Mouse (Mus musculus): ENCODE measurements around the gene Cfap57. TPM values are rescaled to one million over a fixed set of nuclear protein-coding genes. Genes with fewer than 3 reads are reported as not detected.

Gene Cfap57
- total and polyA plus RNA-seq, 3 experiments: not detected

GRCm38 (mm10) chr4:118527720-118528119, 92.9 kb downstream of the Cfap57 start:
- Histone ChIP-seq H3K4me2 (ENCODE audit: insufficient read depth, low read depth, poor library complexity, severe bottlenecking) (no peak overlapping the region), H3K27ac (ENCODE audit: insufficient read depth, low read depth) (no peak overlapping the region), H3K79me2 (replicated peaks; ENCODE audit: control insufficient read depth, extremely low read depth, insufficient read depth, poor library complexity, severe bottlenecking) (no peaks in the 10 kb centered on the region), H3K9me3 (replicated peaks; ENCODE audit: low read length) (no peaks in the 10 kb centered on the region), H3K4me1 (ENCODE audit: control insufficient read depth in 1 of 2, insufficient read depth in 2 of 2) (no peaks in the 10 kb centered on the region), H3K36me3 (replicated peaks in 1 of 2; ENCODE audit: control insufficient read depth in 1 of 2, insufficient read depth in 1 of 2, low read length in 1 of 2) (no peaks in the 10 kb centered on the region), H3K27me3 (replicated peaks) (peaks cover 92% of the 10 kb centered on the region), H3K4me3 (replicated peaks in 1 of 3; ENCODE audit: low read depth in 2 of 3, low read length in 2 of 3, poor library complexity in 1 of 3) (no peak overlapping the region), H3K9ac (ENCODE audit: insufficient read depth, low read depth) (no peak overlapping the region)
- dilution Hi-C loops (cut with MboI; ENCODE audit: extremely low pct_ligation_motif_present, extremely low pct_unique_long_range_greater_than_20kb, low sequenced_read_pairs): no loop called here
- in situ Hi-C loops (cut with MboI; ENCODE audit: low pct_ligation_motif_present, low pct_unique_long_range_greater_than_20kb, low sequenced_read_pairs): no loop called here
- no peak for DNase-seq (ENCODE audit: extremely low read depth)
- no peak for TF ChIP-seq MXI1 (IDR thresholded peaks at IDR 0.05; ENCODE audit: low read depth, low read length)
- TF ChIP-seq KAT2A (IDR thresholded peaks at IDR 0.05; ENCODE audit: insufficient replicate concordance, low read length): no peak
- no peak for TF ChIP-seq JUND (conservative IDR thresholded peaks at IDR 0.05; ENCODE audit: low read depth, low read length)
- TF ChIP-seq CTCF (conservative IDR thresholded peaks at IDR 0.05 in 1 of 2, IDR thresholded peaks at IDR 0.05 in 1 of 2; ENCODE audit: low read depth in 2 of 2, low read length in 2 of 2): no peak
- TF ChIP-seq ZNF384 (IDR thresholded peaks at IDR 0.05; ENCODE audit: low read depth, low read length): no peak
- TF ChIP-seq E2F4 (IDR thresholded peaks at IDR 0.05; ENCODE audit: insufficient replicate concordance, low read depth, low read length): no peak
- TF ChIP-seq JUN (IDR thresholded peaks at IDR 0.05; ENCODE audit: insufficient read depth, low read depth, low read length): no peak
- TF ChIP-seq TCF12 (IDR thresholded peaks at IDR 0.05; ENCODE audit: low read depth, low read length): no peak
- TF ChIP-seq CHD1 (IDR thresholded peaks at IDR 0.05; ENCODE audit: low read depth, low read length): no peak
- TF ChIP-seq BHLHE40 (IDR thresholded peaks at IDR 0.05; ENCODE audit: low read depth, low read length): no peak
- no peak for TF ChIP-seq HCFC1 (IDR thresholded peaks at IDR 0.05; ENCODE audit: low read depth, low read length)

DNA sequence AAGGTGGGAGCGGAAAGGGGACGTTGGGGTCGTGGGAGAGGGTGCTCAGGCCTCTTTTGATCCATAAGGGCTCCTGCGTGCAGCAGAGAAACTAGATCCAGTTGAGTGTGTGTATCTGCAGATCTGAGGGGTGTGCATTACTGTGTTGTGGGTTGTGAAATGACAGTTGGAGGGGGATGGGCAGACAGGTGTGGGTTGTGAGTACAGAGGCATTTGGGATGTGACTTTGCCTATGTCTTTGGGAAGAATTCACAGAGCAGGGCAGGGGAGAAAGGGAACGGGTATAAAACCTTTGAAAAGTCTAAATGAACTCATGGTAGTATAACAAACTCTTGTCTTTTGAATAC, 93.3 kb downstream of the Cfap57 start:
- dilution Hi-C loops (cut with MboI; ENCODE audit: extremely low pct_ligation_motif_present, extremely low pct_unique_long_range_greater_than_20kb, low sequenced_read_pairs) (no loop called here), in situ Hi-C loops (cut with MboI; ENCODE audit: low pct_ligation_motif_present, low pct_unique_long_range_greater_than_20kb, low sequenced_read_pairs) (no loop called here)
- TF ChIP-seq NELFE (IDR thresholded peaks at IDR 0.05; ENCODE audit: low read depth, low read length) (no peak), UBTF (IDR thresholded peaks at IDR 0.05; ENCODE audit: low read depth, low read length) (no peak), USF1 (IDR thresholded peaks at IDR 0.05; ENCODE audit: low read depth, low read length) (no peak), SMC3 (IDR thresholded peaks at IDR 0.05; ENCODE audit: low read depth, low read length) (no peak)
- no peak overlapping the region for H3K27ac ChIP-seq (ENCODE audit: insufficient read depth, low read depth)
- no peaks in the 10 kb centered on the region for H3K79me2 ChIP-seq (replicated peaks; ENCODE audit: control insufficient read depth, extremely low read depth, insufficient read depth, poor library complexity, severe bottlenecking)
- no peaks in the 10 kb centered on the region for H3K4me1 ChIP-seq (ENCODE audit: control insufficient read depth in 1 of 2, insufficient read depth in 2 of 2)
- no peak overlapping the region for H3K4me3 ChIP-seq (replicated peaks in 1 of 3; ENCODE audit: low read depth in 2 of 3, low read length in 2 of 3, poor library complexity in 1 of 3)
- peaks cover 92% of the 10 kb centered on the region for H3K27me3 ChIP-seq (replicated peaks)
- H3K9ac ChIP-seq (ENCODE audit: insufficient read depth, low read depth): no peak overlapping the region
- no peak for DNase-seq (ENCODE audit: extremely low read depth)
- no peak overlapping the region for H3K4me2 ChIP-seq (ENCODE audit: insufficient read depth, low read depth, poor library complexity, severe bottlenecking)
- H3K9me3 ChIP-seq (replicated peaks; ENCODE audit: low read length): no peaks in the 10 kb centered on the region
- H3K36me3 ChIP-seq (replicated peaks in 1 of 2; ENCODE audit: control insufficient read depth in 1 of 2, insufficient read depth in 1 of 2, low read length in 1 of 2): no peaks in the 10 kb centered on the region
